Mouse (Mus musculus) right cerebral cortex, adult 18-20 months (tissue): ENCODE measurements around the gene Nid2.

ENCODE experiments used
- DNase-seq: peaks from one replicate; pipeline ENCODE4 v3.0.0; 2022; ENCODE audit warnings: mixed read lengths

Nid2 gene

GRCm38 (mm10) chr14:19751025-19751771 lies at the start of gene Nid2:
TSS of gene Nid2 (plus strand) at chr14:19751265.
- DNase-seq, result peak; percentile 47

- DNase-seq, result no peak
Observed at GRCm38 (mm10) chr14:19701546-19701945, 49.5 kb upstream of the Nid2 start.

- DNase-seq, result peak; percentile 63
Observed at GRCm38 (mm10) chr14:19705649-19706048, 45.4 kb upstream of the Nid2 start.

- DNase-seq, result peak; percentile 62
Observed at GRCm38 (mm10) chr14:19706454-19706853, 44.6 kb upstream of the Nid2 start.

- no peak for DNase-seq
Observed at GRCm38 (mm10) chr14:19706997-19707396, 44.1 kb upstream of the Nid2 start.

GRCm38 (mm10) chr14:19707721-19708507 lies 43.2 kb upstream of the Nid2 start:
- DNase-seq, result no peak

- DNase-seq, result no peak
Observed at GRCm38 (mm10) chr14:19709161-19709560, 41.9 kb upstream of the Nid2 start.

GRCm38 (mm10) chr14:19711771-19712170 lies 39.3 kb upstream of the Nid2 start:
- no peak for DNase-seq

GRCm38 (mm10) chr14:19713067-19713466 lies 38.0 kb upstream of the Nid2 start:
- DNase-seq, result no peak

- DNase-seq, result no peak
Observed at GRCm38 (mm10) chr14:19719077-19719476, 32.0 kb upstream of the Nid2 start.

- no peak for DNase-seq
Observed at GRCm38 (mm10) chr14:19720044-19720611, 30.9 kb upstream of the Nid2 start.

- DNase-seq, result no peak
Observed at GRCm38 (mm10) chr14:19728278-19728677, 22.8 kb upstream of the Nid2 start.

- DNase-seq, result no peak
Observed at GRCm38 (mm10) chr14:19728737-19729136, 22.3 kb upstream of the Nid2 start.

GRCm38 (mm10) chr14:19732097-19732496 lies 19.0 kb upstream of the Nid2 start:
- no peak for DNase-seq

- DNase-seq, result no peak
Observed at GRCm38 (mm10) chr14:19733490-19734282, 17.4 kb upstream of the Nid2 start.

GRCm38 (mm10) chr14:19735303-19735702 lies 15.8 kb upstream of the Nid2 start:
- DNase-seq, result peak; percentile 7

GRCm38 (mm10) chr14:19737568-19737967 lies 13.5 kb upstream of the Nid2 start:
- no peak for DNase-seq

- DNase-seq, result no peak
Observed at GRCm38 (mm10) chr14:19738094-19738843, 12.8 kb upstream of the Nid2 start.

- DNase-seq, result no peak
Observed at GRCm38 (mm10) chr14:19739416-19740146, 11.5 kb upstream of the Nid2 start.

GRCm38 (mm10) chr14:19740147-19740738 lies 10.8 kb upstream of the Nid2 start:
- DNase-seq, result no peak

- no peak for DNase-seq
Observed at GRCm38 (mm10) chr14:19744876-19745275, 6.2 kb upstream of the Nid2 start.
